Mouse (Mus musculus) small intestine, adult 10 weeks (tissue): ENCODE results near the gene Rbbp9. TPM values are rescaled to one million over a fixed set of nuclear protein-coding genes. Genes with fewer than 3 reads are reported as not detected.

ENCODE experiments used
- polyA plus RNA-seq: library from polyadenylated mRNA; stranded (reverse); fragments of 350-450 nt; fragmentation: Illumina TruSeq; extraction: RNeasy Lipid Tissue Mini Kit (QIAGEN cat#74804); gene quantifications from one replicate; pipeline ENCODE4 v1.2.3, GENCODE M21; 2014; ENCODE audit warnings: low replicate concordance

The Rbbp9 gene
- 73.5 TPM for polyA plus RNA-seq

DNA sequence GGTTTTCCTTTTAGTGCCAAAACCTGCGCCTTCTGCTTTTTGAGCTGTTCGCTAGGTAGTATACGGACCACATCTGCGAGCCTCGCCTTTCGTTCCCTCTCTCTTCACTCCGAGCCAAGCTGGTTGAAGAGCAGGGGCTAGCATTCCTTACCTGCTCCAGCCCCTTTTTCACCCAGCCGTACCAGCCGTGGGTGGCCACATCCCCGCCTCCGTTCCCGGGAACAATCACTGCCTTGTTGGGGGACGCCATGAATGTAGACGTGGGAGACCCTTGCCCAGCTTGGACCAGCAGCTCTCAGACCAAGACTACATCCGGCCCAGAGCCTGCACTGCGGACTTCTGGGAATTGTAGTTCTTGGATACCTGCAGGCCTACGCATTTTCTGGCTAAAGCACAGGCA lies at the start of gene Rbbp9:
Gene Rbbp9, minus strand, starts transcription at position 341 of the 400 bp plus-strand sequence.

DNA sequence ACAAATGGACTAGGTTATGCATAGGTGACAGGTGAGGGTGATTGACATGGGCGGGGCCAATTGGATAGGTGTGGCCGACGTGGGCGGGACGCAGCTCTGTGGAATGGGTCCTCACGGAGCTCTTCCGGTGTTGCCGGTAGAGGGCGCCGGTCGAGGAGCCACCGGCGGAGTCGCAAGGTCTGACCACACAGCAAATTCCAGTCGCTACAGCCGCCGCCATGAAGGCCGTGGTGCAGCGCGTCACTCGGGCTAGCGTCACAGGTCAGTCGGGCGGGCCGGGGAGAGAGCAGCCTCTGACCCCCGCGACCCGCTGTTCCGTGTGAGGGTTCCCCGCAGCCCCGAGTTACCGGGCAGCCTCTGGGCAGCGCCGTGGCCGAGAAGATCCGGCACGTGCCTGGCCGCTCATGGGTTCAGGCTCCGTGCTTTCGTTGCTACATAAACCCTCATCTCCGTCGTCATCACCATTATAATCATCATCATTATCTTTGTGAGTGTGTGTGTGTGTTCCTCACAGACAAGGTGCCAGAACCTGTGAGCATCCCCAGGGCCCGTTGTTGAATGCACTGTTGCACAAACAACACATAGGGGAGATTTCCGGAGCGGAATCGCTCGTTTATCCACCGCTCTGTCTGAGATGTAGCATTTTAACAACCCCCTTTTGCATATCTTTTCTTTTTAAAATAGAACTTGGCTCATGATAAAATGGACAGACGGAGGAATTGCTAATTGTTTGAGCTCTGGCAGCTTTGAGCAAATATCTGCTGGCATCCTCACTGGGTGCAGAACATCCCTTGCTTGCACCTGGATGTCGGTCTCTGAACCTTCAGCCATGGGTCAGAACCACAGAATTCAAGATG lies 49.4 kb upstream of the Rbbp9 start, which contains the start of gene Dtd1:
Gene Dtd1, plus strand, starts transcription at position 67 of the 857 bp plus-strand sequence.

DNA sequence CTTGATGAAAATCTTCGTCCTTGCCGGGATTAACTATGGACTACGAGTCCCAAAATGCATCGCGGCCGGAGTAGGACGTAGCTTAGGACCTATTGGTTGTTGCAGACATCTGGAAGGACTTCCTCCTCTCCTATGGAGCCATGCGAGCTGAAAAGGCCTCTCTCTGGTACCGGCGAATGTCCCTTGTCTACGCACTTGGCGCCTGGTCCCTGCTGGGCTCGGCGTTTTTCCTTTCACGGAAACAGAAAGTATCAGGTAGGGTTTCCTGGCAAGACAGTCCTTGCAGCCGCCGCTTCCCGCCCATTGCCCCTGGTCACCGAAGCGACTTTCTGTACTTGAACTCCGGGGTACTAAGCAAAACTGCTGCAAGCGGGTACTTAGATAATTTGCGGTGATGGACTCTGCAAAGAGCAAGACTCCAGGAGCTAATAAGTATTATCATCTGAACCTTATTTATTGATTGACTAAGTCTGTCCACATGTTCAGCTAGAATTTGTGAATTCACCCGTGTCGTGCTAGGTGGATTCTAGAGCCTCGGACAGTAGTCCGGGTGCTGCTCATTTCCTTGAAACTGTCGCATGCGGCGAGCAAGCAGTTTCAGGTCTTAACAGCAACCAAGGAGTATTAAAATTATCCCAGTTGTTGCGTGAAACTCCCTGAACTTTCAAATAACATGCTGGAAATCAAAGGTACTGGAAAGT lies 43.4 kb upstream of the Rbbp9 start, which contains the start of gene Smim26:
Gene Smim26, plus strand, starts transcription at position 104 of the 701 bp plus-strand sequence.

DNA sequence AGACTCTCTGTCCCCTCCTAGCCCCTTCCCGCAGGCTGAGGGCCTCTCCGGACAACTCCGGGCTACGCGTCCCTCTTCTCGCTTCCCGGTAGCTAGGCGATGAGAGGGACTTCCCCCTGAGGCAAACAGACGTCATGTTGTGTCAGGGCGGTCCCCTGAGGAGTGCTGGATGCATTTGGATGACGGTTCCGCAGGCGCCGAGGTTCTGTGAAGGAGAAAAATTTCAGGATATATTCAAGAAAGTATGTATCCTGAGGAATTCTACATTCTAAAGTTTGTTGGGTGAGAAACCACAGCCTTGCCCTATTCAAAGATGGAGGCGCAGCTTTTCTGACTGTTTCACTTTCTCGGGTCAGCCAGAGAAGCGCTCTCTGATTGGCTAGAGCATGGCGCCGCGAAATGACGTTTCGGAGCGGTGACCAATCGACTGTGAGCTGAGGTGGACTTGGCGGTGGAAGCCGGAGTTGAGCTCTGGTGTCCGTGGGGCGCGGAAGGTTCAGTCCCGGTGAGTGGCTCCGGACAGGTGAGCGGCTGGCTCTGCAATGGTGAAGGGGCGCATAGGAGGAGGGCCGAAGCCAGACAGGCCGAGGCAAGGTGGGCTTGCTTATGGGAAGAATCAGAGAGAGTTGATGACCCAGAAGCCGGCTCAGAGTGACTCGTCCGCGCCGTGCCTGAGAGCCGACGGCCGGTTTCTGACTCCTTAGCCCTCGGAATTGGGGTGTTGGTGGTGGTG lies 5.3 kb upstream of the Rbbp9 start, which contains the start of gene Sec23b:
Gene Sec23b, plus strand, starts transcription at position 410 of the 733 bp plus-strand sequence.

DNA sequence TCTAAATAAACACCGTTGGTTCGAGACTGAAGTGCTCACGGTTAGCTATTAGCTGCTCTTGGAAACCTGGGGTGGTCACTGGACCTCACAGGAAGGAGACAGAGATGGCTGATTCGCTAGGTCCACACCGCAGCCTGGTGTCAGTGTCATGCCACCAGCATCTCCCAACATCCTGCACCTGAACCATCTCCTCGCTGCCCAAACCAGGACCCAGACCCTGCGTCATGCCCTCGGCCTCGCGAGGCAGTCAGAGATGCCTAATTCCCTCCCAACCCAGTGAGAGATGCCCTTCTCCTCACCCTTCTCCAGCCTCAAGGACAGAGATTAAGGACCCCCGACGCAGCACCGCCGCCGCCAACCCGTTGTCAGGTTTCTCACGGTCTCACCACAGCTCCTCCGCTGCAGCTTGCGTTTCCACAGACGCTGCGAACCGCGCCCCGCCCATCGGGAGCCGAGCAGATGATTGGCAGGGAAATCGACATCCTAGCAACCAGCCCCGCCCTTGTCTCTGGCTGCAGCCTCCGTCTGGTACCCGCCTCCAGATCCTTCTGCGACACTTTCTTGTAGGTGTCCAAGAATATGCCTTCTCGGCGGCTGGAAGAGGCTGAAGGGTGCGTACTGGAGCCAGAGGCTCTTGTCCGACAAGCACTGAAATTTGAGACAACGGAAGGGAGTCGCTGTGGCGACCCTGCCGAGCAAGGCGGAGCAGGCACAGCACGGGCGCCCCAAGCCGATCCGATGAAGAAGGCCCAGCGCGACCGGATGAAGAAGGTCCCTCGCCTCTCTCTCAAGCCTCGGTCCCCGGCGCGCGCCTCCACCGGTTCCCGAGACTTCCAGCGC lies 23.5 kb downstream of the Rbbp9 start, which contains the start of the genes Dzank1 and Polr3f:
Gene Dzank1, minus strand, starts transcription at position 434 of the 840 bp plus-strand sequence.
Gene Polr3f, plus strand, starts transcription at position 738 of the 840 bp plus-strand sequence.

Other genes starting within 250 kb of the Rbbp9 start
- 5.1 TPM for gene Ovol2, start 218.7 kb downstream of the Rbbp9 start, polyA plus RNA-seq
- 3.7 TPM for gene Kat14, start 181.9 kb downstream of the Rbbp9 start, polyA plus RNA-seq
- 3.2 TPM for gene Pet117, start 181.9 kb downstream of the Rbbp9 start, polyA plus RNA-seq
- 0.45 TPM for gene Dzank1, start 23.5 kb downstream of the Rbbp9 start, polyA plus RNA-seq
- 32.0 TPM for gene Polr3f, start 23.2 kb downstream of the Rbbp9 start, polyA plus RNA-seq
- gene Sec23b, start 5.4 kb upstream of the Rbbp9 start, polyA plus RNA-seq = 115 TPM
- 11.9 TPM for gene Smim26, start 43.2 kb upstream of the Rbbp9 start, polyA plus RNA-seq
- gene Dtd1, start 49.0 kb upstream of the Rbbp9 start, polyA plus RNA-seq = 8.9 TPM